Mouse (Mus musculus): ENCODE measurements around the gene Gm614.
A peak's percentile ranks its signal among the peaks of the same experiment; 100 is the strongest.

DNA sequence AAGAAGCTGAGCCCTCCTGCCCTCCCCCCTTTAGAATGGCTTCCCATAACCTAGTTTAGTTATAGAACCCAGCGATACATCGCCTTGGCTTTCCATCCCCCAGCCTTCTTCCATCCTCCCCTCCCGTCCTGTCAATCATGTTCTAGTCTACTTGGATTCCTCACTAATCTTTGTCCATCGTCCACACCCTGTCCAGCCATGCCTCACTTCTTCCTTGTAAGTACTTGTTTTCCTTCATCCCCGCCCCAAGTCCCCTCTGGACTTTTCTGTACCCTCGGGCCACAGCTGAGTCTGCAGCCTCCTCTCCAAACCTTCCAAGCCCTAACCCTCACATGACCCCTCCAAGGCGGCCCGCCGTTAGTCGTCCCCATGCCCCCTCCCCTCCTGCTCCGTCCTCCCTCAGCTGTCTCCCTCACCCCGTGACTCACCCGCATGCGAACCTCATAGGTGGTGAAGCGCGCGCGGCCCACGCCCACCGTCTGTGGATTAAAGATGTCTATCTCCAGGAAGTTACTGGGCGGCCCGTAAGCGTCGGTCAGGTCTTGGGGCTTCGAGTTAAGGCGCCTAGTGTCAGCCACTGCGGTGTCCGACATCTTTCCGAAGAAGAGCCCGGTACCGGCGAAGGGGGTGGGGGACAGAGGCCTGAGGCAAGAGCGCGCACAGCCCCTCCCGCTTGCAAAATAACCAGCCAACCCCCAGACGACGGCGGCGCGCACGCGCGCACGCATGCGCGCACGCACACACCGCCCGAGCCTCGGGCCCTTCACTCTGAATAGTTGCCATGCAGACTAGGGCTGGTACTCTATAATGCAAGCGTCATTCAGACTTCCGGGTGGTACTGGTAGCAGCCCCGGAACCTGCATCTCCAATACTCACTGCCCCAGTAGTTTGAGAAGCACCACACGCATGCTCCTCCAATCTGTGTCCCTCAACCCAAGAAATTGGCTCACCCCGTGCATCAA is 41.7 kb downstream of the Gm614 start, which contains the start of gene Snx12:
- no peak for TF ChIP-seq CTCF (IDR thresholded peaks at IDR 0.05; ENCODE audit: extremely low read depth, insufficient read depth, low read length)
- peak; percentile 75; the same call in 1 of the 2 replicates for TF ChIP-seq POLR2A (IDR thresholded peaks at IDR 0.05; ENCODE audit: extremely low read depth, insufficient read depth, low read length)
